Mouse (Mus musculus): ENCODE measurements around the gene Prss53.

DNA sequence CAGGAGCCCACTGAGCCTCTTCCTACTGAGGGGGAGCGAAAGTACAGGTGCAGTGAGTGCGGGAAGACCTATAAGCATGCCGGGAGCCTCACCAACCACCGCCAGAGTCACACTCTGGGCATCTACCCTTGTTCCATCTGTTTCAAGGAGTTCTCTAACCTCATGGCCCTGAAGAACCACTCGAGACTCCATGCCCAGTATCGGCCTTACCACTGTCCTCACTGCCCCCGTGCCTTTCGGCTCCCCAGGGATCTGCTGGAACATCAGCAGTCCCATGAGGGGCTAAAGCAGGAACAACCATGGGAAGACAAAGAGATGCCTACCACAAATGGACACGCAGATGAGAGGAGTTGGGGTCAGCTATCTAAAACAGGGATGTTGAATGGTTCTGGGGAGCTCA lies 11.5 kb downstream of the Prss53 start:
- TF ChIP-seq POLR2A (IDR thresholded peaks at IDR 0.05; ENCODE audit: borderline replicate concordance, extremely low read depth, insufficient read depth, insufficient read length, poor library complexity, severe bottlenecking) (no peak), CTCF (IDR thresholded peaks at IDR 0.05; ENCODE audit: borderline replicate concordance, extremely low read depth, insufficient read depth, insufficient read length) (no peak)

All from brain, embryonic 14.5 days (tissue).